Mouse (Mus musculus) gastrocnemius, adult 8-10 months (tissue): Measurements from ENCODE around the gene Abcc10. TPM values are rescaled to one million over a fixed set of nuclear protein-coding genes. Genes with fewer than 3 reads are reported as not detected.
A peak's percentile ranks its signal among the peaks of the same experiment; 100 is the strongest.

Experiments used
- DNase-seq, 2 experiments: peaks; one replicate each; pipeline ENCODE4 v3.0.0; 2022; ENCODE audit warnings: low spot score in 2 of 2
- total RNA-seq, 4 experiments: library from RNA; stranded (reverse); gene quantifications; 2 replicates each; pipeline ENCODE4 v1.2.4; 2022

Abcc10 gene
- total RNA-seq, 4 experiments from 2014 or later = 2.0 to 4.1 (median 2.4) TPM

DNA sequence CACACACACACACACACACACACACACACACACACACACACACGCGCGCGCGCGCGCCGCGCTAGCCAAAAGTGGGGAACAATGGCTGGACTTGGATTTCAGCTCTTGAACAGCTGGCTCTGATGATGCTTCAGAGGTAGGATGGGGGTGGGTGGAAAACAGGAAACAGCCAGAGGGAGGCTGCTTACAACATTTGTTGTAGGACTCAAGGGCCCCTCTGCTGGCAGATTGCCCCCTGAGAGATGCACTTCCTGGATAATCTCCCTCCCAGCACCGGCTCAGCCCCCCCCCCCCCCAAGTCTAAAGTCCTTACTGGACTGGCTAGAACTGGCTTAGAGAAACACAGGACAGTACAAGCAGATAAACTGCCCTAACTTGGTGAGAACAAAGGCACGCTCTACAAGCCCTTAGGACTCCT lies 40.5 kb downstream of the Abcc10 start:
- no peak for DNase-seq

DNA sequence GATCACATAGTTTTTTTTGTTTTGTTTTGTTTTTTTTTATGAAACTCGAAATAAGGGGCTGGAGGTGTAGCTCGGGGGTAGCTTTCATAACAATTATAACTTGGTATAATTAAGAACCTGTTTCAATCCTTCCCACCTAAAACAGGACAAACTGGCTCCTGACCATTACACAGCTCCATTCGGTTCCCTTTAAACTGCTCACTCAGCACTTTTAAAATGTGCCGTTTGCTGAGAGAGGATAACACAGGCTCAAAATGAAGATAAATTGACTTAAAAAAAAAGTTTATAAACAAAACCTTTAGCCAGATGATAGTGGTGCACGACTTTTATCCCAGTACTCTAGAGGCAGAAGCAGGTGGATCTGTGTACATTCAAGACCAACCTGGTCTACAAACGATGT lies 42.7 kb downstream of the Abcc10 start:
- DNase-seq = no peak

DNA sequence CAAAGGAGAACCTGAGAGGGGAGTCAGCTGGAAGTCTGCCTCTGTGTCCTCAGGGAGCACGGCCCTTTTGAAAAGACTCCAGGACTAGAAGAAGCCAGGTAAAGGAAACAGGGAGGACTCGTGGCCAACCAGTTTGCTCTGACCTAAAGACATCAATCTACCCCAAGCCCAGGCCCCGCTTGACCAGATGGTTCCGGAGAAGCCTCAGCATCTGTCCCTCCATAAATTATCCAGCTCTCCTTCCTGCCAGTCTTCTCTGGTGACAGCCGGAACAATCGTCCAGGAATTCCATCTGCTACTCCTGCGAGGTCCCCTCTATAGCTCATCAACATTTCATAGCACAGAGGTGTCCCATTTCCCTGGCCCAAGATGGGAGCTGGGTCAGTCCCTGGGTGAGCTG lies 43.5 kb downstream of the Abcc10 start:
- DNase-seq = no peak

DNA sequence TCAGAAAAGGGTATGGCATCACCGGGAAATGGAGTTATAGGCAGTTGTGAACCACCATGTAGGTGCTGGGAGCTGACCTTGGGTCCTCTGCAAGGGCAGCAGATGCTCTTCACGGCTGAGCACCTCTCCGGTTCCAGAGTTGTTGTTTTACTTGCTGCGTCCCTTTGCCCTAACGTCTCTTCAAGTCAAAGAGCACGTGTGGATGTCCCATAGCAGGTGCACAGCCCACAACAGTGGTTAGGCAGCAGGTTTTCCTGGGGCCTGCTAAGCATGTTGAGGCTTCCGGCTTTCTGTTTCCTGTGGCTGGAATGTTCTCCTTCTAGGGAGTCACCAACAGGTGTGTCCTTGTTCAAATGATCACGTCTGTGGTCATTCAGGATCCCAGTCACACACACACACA lies 44.2 kb downstream of the Abcc10 start:
- no peak for DNase-seq

DNA sequence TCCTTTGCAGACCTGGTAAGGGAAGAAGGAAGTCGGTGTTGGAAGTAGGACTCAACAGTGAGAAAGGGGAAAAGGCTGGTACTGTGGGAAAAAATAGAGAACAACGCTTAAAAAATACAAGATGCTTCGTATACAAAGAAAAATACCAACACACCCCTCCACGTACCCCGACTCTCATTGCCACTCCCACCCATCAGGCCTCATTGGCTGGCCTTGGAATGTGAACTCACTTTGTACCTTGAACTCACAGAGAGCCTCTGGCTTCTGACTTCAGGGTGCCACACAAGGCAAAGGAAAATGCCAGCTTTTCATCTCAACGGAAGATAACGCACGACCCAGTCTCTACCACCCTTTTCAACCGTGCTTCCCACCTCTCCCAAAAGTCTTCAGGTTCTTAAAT lies 45.0 kb downstream of the Abcc10 start:
- no peak for DNase-seq

DNA sequence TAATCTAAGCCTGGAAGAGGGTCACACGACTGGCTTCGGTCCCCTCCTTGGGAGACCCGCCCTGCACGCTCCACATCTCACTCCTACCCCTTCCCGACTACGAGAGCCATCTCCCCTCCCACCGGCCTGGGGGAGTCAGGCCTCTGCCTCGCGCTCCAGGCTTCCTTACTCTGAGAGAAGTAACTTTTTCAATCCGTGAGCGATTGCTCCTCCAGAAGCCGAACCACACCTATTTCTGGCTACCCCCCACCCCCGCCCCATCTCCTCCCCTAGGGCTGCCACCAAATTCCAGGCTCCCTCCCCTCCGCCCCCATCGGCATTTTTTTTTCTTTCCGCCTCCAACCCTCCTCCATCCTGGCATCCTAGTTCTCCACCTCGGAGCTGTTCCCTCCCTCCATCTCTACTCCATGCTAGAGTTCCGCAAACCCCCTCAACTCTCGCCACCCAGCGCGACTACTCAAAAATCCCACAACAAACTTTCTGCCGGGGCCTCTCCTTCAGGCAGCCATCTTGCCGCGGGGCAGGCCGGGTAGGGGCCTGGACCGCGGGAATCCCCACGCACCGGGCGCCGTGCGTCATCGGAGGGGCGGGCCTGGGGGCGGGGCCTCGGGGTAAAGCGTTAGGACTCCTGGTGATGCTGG lies 45.5 kb downstream of the Abcc10 start, which contains the start of gene Tjap1:
Tjap1 (minus strand) TSS at position 544 of the 641 bp plus-strand sequence.
- peak; percentile 62 to 67 for DNase-seq

DNA sequence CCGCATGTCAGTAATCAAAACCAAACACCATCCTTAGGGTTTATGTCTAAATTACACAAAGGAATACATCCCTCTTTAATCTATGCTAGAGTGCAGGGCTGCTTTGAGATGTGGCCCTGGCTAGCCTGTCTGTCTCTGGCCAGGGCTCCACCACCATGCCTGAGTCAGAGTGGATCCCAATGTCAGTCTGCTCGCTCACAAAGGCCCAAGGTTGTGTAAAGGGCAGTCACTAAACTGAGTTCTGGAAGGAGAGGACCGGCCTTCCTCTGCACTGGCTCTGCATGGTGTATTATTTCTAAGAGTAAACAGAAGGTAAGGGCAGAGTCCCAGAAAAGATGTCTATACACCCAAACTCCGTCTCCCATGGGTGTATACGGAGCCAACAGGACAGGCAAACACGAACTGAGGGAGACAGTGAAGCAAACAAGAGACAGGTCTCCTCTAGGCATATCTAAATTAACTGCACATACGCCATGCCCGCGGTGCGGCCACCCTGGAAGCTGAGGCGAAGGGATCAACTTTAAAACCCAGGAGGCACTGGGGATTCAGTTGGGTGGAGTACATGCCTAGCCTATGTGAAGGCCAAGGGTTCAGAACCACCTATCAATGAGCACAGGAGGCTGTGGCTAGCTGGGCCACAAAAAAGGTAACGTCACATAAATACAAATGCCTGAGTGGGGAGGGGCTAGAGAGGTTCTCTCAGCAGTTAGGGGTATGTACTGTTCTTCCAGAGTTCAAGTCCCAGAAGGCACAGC lies 50.0 kb downstream of the Abcc10 start:
- no peak for DNase-seq

DNA sequence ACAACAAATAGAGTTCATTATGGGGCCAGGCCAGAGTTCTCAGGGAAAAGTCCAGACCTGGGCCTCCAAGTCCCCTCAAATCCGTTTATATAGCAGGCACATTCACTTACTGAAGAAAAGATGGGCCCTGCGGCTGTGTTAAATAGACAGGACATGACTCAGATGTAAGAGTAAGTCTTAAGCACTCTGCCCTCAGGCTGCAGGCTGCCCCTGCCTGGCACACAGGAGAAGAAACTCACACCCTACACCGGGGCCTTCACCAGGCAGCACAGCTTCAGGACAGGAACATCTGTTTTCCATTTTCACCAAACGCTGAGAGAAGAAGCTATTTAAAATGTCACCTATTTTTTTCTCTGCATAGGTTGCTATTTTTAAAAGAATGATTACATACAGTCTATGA lies 50.6 kb downstream of the Abcc10 start:
- DNase-seq = no peak

DNA sequence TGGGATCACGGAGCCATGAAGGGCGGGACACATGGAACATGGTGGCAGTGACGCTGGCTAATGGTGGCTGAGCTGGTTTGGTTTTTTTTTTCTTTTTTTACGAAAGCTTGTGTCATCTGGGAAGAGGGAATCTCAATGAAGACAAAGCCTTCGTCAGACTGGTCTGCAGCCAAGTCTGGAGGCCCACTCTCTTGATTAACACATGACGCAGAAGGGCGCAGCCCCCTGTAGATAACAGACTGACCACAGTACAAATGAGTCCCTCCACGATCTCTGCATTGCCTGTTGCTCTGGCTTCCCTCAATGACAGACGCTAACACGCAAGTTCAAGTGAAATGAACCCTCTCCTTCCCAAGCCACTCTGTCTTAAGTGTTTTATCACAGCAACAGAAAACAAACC lies 52.6 kb downstream of the Abcc10 start:
- no peak for DNase-seq

DNA sequence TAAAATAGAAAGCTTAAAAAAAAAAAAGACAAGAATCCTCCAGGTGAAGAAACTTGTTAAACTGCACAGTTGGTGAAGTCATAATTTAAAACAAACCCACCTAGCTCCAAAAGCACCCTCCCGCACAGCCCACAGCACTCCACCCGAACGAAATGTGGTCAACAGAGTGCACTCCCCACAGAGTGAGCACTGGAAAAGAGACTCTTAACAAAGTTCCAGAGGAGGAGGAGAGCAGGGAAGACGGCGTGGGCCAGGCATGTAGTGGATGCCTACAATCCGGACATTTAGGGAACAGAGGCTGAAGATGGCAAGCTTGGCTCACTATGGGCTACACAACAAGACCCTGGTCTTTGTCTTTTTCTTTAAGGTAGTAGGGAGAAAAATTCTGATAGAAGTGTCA lies 53.1 kb downstream of the Abcc10 start:
- no peak for DNase-seq

DNA sequence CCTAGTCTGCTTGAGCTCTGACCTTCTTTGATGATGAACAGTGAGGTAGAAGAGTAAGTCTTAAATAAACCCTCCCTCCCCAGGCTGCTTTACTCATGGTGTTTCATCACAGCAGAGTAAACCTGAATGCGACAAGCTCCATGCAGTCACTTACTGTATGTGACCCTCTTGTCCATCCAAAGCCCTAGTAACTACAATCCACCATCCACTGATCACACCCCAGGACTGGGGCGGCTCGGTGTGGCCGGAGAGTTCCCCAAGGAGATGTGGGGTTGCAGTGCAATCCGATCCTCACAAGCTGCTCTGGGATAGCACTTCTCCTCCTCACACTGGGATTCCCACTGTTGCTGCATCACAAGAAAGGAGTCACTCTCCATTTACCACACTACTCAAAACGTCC lies 53.7 kb downstream of the Abcc10 start:
- no peak for DNase-seq

DNA sequence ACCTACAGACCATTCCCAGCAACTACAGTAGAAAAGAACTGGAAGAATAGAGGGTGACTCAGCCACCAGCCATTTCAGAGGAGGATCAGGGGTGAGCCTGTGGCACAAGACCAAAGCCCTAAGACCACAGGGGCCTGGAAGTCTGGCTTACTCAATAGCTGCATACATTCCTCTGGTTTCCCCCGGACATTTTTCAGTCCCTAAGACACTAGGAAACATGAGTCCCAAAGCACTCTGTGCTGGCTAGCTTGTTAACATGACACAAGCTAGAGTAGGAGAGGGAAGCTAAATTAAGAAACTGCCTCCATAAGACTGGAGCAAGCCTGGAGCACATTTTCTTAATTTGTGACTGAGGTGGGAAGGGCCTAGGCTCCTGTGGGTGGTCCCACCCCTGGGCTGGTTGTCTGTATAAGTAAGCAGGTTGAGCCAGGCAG lies 54.3 kb downstream of the Abcc10 start:
- DNase-seq = no peak

DNA sequence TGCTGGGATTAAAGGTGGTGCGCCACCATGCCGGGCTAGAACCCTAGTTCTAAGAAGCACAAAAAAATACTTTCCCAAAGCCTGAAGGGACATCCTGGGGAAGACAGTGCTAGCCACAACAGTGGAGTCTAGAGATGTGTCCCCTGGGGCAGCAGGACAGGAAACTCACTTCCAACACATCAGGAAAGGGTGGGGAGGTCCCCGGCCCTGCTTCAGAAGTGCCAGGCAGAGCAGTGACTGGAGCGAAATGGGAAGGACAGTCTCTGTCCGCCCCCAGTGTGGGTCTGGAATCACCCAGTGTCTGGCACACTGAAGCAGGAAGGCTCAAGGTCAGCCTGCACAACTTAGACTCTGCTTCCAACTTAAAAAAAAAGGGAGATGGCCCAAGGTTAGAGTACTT lies 55.5 kb downstream of the Abcc10 start:
- no peak for DNase-seq

DNA sequence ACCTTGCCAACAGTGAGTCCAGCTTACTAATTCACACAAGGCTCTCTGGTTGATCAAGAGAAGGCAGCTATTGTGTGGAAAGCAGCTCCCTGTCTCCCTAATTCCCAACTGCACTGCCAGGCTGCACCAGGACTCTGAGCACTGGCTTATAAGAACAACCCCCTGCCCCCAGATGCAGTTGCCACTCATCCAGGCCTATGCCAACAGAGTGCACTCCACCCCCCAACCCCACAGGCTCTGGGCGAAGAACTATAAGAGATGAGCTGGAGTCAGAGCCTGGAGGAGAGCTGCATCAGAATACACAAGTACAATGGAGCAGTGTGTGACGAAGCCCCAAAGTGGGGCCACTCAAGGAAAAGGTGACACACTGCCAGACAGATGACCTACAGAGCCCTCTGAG lies 56.1 kb downstream of the Abcc10 start:
- no peak for DNase-seq

DNA sequence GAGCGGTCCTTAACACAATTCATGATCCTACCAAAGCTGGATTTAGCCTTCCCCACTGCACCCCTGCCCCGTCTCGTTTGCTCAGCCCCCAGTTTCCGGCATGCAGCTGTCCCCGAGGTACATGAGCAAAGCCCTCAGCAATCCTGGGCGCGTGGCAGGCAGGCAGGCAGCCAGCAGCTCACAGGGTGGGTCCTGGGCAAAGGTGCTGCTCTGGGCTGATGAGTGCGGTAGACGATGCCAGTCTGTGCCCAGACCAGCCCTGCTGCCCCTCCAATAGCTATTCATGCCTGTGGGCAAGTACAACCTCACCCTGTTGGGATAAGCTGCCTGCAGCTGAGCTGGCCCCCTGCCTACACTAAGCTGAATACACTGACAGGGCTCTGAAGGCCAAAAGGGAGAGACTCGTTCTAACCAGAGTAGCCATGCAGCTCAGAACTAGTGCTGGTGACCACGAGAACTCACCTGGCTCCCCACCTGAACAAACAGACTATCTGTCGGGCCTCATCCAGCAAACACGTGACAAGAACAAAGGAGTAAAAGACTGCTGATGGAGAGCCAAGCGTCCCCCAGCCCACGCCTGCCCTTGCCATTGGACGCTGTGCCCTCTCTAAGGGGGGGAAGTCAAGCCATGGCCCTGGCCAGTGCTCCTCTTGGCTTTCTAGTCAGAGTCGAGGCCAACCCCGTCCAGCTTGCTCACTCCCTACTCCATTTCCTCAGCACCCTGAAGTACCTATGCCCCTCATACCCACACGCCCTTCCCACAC lies 58.2 kb downstream of the Abcc10 start:
- DNase-seq = peak in 1 of 2 experiments; percentile 63

DNA sequence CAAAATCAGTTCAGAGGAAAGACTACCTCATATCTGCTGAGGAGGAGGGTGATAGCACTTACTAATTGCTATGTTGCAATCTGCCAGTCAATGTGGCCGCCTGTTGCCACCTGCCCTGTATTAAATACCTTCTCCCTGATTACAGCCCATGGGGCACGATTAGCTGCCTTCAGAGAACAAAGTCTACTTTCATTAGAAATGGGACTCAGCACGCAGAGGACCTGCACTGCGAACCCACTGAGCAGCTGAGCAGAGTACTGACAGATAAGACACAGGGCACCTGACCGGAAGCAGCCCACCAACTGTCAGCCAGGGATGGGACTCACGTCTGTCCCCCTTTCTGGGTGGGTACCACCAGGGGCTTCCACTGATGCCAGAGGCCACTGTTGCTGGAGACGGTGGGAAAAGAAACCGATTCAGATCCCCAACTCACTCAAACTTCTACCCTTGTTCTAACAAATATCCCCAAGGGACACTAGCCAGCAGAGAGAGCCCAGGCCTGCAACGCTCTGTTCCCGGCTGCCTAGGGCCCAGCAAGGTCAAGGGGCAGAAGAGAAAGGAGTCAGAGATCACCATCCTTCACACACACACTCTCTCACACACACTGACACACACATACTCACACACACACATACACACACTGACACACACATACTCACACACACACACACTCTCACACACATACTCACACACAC lies 60.0 kb downstream of the Abcc10 start:
- no peak for DNase-seq

DNA sequence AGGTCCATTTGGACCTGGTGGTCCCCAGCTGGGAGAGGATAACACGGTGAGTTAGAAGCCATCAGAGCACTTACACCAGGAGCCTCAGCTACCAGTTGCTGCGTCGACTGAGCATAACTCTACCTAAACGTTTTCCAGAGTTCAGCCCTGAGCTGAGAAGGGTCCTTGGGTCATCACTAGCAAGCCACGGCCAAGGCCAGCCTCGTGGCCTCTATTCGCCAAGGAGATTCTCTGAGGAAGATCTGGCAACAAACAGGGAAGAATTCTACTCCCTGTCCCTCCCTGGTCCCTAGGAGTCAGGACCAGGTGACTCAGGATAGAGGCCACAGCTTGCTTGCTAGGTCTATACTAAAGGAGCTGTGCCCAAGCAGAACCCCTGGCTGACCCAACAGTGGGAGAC lies 60.6 kb downstream of the Abcc10 start:
- no peak for DNase-seq

DNA sequence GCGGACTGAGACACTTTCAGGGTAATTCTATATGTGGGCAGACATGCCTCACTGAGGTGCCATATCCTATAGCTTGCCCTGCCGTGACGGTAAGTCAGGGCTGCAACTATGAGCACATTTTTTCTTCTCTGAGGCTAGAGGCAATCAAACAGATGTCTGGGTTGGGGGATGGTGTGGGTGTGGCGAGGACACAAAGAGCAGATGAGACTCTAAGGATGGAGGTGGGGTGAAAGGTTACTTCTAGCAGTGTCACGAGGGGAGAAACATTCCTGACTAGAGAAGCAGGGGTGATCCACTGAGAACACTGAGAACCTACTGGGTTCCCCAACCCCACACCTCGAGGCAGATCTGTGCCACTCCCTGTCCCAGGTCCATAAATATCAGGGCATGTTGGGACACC lies 61.2 kb downstream of the Abcc10 start:
- no peak for DNase-seq

DNA sequence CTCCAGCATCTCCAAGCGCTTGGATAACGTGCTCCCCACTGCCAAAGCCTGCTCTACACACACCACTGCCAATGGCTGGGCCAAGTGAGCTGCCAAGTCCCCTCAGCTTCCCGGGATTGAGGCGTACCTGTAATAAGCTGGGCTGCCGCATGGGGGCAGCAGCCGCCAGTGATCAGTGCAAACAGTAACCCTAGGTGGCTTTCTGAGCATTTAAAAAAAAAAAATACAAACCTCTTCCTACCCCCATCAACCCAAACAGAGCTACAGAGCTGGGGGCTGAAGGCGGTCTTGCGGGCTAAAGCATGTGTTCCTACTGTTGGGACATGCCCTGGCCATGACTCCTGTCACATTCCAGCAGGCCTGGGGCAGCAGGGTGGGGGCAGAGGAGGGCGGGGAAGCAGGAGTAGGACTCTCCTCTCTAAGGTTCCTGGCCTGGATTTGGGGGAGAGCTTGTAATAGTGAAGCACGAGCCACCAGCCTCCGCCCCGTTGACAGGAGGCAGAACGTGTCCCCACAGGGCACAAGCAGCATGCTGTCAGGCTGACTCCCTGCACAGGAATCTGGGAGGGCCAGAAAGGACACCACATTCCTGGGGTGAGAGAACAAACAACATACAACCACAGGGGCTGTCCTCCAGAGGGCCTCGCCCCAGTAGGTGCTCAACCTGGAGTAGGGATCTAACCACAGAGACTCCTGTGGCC lies 62.1 kb downstream of the Abcc10 start:
- peak; percentile 74 to 83 for DNase-seq

DNA sequence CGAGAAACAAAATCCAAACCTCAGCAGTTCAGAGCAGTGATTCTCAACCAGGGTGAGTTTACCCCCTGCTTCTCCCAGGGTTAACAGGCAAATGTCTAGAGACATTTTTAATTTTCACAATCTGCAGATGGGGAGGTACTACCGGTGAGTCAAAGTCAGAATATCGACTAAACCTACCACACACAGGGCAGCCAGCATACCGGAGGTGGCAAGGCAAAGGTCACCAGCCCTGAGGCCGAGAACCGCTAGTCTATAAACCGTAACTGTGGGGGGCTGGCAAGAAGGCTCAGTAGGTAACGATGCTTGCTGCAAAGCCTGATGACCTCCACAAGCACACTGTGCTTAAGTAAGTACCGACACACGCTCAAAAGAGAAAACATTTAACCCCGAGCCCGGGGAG lies 62.6 kb downstream of the Abcc10 start:
- DNase-seq = no peak

DNA sequence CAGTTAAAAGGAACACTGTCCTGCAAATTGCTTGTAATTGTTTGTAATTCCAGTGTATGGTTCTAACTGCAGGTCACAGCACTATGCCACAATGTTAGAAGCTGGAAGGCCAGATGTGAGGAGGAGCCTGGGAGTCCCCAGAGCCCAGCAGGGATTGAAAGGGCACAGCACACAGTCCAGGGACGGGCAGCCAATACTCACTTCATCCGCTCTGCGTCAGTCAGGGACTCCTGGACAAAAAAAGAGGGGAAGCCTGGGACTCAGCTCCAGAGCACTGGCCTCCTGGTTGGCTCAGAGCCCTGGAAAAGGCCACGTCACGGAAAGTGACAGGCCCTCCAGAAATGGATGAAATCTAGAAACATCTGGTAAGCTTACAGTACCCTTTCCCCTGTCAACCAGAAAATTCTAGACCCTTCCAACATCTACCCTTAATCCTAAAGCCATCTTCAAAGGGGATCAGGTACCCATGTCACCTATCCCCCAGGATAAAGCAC lies 65.9 kb downstream of the Abcc10 start:
- DNase-seq = no peak
